Mouse (Mus musculus): ENCODE measurements around the gene Gm20388.
A peak's percentile ranks its signal among the peaks of the same experiment; 100 is the strongest.
"Not testable (repeated sequence)": the region's sequence is repeated elsewhere in the genome, so short reads cannot be mapped to it uniquely, and the experiment has no call there.

The Gm20388 gene

GRCm38 (mm10) chr8:123280302-123281094 lies 3369.9 kb downstream of the Gm20388 start:
- DNase-seq (ENCODE audit: low spot score in 2 of 2) = no peak

- not testable (repeated sequence) for DNase-seq (ENCODE audit: low spot score in 2 of 2)
Measured at GRCm38 (mm10) chr8:123282994-123283393, 3372.4 kb downstream of the Gm20388 start.

GRCm38 (mm10) chr8:123283991-123284390 lies 3373.3 kb downstream of the Gm20388 start:
- peak in 1 of 2 experiments; percentile 47 for DNase-seq (ENCODE audit: low spot score in 2 of 2)

GRCm38 (mm10) chr8:123284493-123284892 lies 3373.9 kb downstream of the Gm20388 start:
- DNase-seq (ENCODE audit: low spot score in 2 of 2) = no peak

- DNase-seq (ENCODE audit: low spot score in 2 of 2) = no peak
Measured at GRCm38 (mm10) chr8:123287362-123287761, 3376.7 kb downstream of the Gm20388 start.

- peak; percentile 44 to 76 for DNase-seq (ENCODE audit: low spot score in 2 of 2)
Measured at GRCm38 (mm10) chr8:123290166-123290565, 3379.5 kb downstream of the Gm20388 start.

GRCm38 (mm10) chr8:123290679-123291078 lies 3380.0 kb downstream of the Gm20388 start:
- no peak for DNase-seq (ENCODE audit: low spot score in 2 of 2)

GRCm38 (mm10) chr8:123291716-123292115 lies 3381.1 kb downstream of the Gm20388 start:
- DNase-seq (ENCODE audit: low spot score in 2 of 2) = no peak

GRCm38 (mm10) chr8:123292281-123292680 lies 3381.6 kb downstream of the Gm20388 start:
- DNase-seq (ENCODE audit: low spot score in 2 of 2) = no peak

- DNase-seq (ENCODE audit: low spot score in 2 of 2) = no peak
Measured at GRCm38 (mm10) chr8:123292785-123293184, 3382.1 kb downstream of the Gm20388 start.

GRCm38 (mm10) chr8:123298301-123298700 lies 3387.7 kb downstream of the Gm20388 start:
- DNase-seq (ENCODE audit: low spot score in 2 of 2) = no peak

GRCm38 (mm10) chr8:123308738-123309137 lies 3398.1 kb downstream of the Gm20388 start:
- DNase-seq (ENCODE audit: low spot score in 2 of 2) = no peak

GRCm38 (mm10) chr8:123317781-123318466 lies 3407.3 kb downstream of the Gm20388 start:
- no peak for DNase-seq (ENCODE audit: low spot score in 2 of 2)

GRCm38 (mm10) chr8:123318467-123318911 lies 3407.8 kb downstream of the Gm20388 start, which contains the start of gene Fanca:
Gene Fanca, minus strand, starts transcription at chr8:123318576.
- peak; percentile 96 for DNase-seq (ENCODE audit: low spot score in 2 of 2)

GRCm38 (mm10) chr8:123319522-123320164 lies 3409.0 kb downstream of the Gm20388 start:
- peak; percentile 53 to 74 for DNase-seq (ENCODE audit: low spot score in 2 of 2)

GRCm38 (mm10) chr8:123328552-123328951 lies 3417.9 kb downstream of the Gm20388 start:
- DNase-seq (ENCODE audit: low spot score in 2 of 2) = no peak

- no peak for DNase-seq (ENCODE audit: low spot score in 2 of 2)
Measured at GRCm38 (mm10) chr8:123329350-123329749, 3418.7 kb downstream of the Gm20388 start.

GRCm38 (mm10) chr8:123329961-123330360 lies 3419.3 kb downstream of the Gm20388 start:
- no peak for DNase-seq (ENCODE audit: low spot score in 2 of 2)

- no peak for DNase-seq (ENCODE audit: low spot score in 2 of 2)
Measured at GRCm38 (mm10) chr8:123330701-123331100, 3420.1 kb downstream of the Gm20388 start.

GRCm38 (mm10) chr8:123331301-123331700 lies 3420.7 kb downstream of the Gm20388 start:
- DNase-seq (ENCODE audit: low spot score in 2 of 2) = no peak

- DNase-seq (ENCODE audit: low spot score in 2 of 2) = no peak
Measured at GRCm38 (mm10) chr8:123331810-123332209, 3421.2 kb downstream of the Gm20388 start.
